Mouse (Mus musculus): ENCODE data around the gene Yipf2.
"Not testable (repeated sequence)": the region's sequence is repeated elsewhere in the genome, so short reads cannot be mapped to it uniquely, and the experiment has no call there.

The Yipf2 gene

DNA sequence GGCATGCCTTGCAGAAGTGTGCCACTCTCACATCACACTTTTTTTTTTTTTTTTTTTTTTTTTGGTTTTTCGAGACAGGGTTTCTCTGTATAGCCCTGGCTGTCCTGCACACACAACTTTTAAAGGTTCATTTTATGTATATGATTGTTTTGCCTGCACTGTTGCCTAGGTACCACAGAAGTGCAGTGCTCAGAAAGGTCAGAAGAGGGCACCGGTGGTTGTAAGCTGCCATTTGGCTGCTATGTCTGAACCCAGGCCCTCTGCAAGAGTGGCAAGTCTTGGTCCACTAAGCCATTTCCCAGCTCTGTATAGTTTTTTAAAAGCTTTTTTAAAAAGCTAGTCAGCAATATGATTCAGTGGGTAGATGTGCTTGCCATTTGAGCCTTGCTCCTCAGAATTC lies 5.6 kb upstream of the Yipf2 start:
- DNase-seq (ENCODE audit: low spot score): no peak

DNA sequence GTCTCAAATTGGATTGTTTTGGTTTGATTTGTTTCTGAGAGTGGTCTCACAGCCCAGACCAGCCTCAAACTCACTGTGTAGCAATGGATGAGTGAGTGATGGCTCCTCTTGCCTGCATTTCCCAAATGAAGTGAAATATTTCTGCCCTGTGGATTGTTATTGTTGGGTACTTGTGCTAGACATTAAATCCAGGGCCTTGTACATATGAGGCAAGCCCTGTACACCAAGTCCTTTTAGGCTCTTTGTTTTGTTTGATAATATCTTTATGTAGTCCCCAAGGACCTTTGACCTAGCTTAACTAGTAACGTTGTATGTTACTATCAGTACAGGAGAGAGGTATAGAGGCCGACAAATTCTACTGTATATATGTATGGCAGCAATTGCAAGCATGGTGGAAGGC lies 2.2 kb upstream of the Yipf2 start:
- no peak for DNase-seq (ENCODE audit: low spot score)

DNA sequence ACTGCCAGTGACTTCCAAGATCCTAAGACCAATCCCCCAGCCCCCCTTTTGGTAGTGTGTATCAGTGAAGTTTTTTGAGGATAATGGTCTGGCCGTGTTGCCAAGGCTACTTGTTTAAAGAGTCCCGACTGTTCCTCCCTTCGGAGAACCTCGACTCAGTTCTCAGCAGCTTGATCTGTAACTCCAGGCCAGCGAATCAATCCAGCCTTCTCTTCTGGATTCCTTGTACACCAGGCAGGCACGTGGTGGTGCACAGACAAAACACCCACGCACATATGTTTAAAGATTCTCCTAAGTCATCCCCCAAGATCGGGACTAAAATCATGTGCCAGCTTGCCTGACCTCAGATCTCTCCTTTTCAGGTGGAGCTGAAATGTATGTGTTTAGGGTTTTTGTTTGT lies 1.7 kb upstream of the Yipf2 start:
- not testable (repeated sequence) for DNase-seq (ENCODE audit: low spot score)

DNA sequence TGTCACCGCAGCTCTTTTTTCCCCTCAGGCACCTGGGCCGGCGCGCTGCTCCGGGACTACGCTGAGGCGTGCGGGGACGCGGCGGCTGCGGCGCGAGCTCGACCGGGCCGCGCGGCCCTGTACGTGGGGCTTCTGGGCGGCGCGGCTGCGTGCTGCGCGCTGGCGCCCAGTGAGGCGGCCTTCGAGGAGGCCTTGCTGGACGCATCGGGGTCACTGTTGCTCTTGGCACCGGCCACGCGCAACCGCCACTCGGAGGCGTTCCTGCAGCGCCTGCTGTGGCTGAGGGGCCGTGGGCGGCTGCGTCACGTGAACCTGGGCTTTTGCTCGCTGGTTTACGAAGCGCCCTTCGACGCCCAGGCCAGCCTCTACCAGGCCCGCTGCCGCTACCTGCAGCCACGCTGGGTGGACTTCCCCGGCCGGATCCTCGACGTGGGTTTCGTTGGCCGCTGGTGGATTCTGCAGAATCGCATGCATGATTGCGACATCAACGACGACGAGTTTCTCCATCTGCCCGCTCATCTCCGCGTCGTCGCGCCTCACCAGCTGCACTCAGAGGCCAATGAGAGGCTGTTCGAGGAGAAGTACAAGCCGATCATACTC lies 594 bp upstream of the Yipf2 start:
- peak; percentile 21 for DNase-seq (ENCODE audit: low spot score)

DNA sequence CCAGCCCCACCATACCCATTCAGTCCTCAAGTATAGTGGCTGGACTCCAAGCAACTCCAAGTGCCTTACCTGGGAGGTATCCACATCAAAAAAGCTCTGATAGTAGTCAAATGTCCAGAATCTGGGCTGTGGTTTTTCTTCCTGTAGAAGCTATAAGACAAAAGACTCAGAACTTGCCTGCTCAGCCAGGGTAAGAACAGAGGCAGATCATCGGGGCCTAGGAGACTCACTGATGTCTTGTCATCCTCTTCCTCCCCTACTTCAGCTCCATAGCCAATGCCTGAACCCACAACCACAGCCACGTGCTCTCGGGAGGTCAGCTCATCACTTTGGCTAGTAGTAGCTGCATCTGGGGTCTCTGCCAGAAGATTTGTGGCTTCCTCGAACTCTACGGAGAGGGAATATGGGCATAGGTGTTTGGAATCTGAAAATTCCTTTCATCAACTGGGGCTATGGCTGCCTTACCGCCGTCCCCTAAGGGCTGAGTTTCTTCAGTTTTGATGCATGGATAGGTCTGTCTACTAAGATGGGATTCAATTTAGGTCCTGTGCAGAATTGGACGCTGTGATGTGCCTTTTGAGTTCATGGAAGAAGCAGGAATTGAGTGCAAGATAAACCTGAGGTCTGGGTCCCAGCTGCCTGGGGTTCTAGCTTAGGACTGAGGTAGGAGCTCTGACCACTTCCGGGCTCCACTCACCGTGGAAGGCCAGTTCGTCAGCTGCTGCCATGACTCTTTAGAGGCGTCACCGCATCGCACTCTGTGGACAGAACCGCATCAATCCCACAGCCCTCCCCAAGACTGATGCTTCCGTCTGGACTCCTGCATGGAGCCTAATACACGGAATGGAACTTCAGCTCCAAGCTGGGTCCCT lies 561 bp downstream of the Yipf2 start:
- no peak for DNase-seq (ENCODE audit: low spot score)

DNA sequence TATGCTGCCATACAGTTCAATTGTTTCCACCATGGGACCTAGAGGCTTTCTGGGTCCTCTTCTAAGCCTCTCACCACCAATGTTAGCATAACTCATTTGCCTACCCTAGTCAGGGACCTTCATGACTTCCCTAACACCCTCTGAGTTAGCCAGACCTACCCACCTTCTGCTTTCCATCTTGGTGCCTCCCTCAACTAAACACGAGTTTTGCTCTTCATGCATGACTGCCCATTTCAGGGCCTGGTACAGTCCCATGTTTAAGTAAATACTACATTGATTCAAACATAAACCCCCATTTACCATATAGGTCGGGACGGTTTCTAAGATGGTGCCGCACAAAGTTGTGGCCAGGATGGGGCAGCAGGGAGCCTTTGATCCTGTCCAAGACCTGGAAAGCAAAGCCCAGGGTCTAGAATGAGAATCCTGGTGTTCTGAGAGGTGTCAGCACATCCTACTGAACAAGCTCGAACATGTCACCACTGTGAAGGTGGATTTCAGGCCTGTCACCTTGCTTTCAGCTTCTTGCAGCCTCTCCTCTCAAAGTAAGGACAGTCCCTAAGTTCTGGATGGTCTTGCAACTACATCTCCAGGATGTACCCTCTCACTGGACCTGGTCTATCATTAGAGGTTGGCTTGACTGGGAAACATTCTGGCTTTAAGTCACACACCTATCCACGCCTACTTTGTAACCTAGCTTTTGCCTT lies 1.3 kb downstream of the Yipf2 start:
- DNase-seq (ENCODE audit: low spot score): no peak

DNA sequence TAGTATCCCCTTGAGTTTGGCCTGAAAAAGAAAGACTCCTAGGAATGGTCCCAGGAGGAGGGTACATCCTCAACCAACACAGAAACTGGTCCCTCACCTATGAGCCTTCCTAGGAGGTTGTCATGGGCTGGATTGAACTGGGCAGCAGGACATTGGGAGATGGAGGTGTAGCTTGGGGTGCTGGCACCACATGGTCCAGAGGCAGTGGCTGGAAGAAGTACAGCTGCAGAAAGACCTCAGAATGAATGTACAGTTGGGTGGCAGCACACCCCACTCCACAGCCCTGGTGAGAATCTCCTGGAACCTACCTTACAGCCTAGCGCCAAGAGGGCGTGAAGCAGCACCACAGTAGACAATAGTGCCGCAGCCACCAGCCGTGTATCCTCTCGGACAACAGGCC lies 3.1 kb downstream of the Yipf2 start:
- no peak for DNase-seq (ENCODE audit: low spot score)

DNA sequence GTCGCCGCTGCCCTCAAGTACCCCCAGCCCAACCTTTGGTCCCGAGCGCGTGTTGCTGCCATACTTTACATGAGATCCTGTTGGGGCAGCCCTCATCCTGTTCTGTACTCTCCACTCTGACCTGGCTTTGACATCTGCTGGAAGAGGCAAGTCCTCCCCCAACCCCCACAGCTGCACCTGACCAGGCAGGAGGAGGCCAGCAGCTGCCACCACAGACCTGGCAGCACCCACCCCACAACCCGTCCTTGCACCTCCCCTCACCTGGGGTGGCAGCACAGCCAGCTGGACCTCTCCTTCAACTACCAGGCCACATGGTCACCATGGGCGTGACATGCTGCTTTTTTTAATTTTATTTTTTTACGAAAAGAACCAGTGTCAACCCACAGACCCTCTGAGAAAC lies 4.3 kb downstream of the Yipf2 start:
- DNase-seq (ENCODE audit: low spot score): no peak

DNA sequence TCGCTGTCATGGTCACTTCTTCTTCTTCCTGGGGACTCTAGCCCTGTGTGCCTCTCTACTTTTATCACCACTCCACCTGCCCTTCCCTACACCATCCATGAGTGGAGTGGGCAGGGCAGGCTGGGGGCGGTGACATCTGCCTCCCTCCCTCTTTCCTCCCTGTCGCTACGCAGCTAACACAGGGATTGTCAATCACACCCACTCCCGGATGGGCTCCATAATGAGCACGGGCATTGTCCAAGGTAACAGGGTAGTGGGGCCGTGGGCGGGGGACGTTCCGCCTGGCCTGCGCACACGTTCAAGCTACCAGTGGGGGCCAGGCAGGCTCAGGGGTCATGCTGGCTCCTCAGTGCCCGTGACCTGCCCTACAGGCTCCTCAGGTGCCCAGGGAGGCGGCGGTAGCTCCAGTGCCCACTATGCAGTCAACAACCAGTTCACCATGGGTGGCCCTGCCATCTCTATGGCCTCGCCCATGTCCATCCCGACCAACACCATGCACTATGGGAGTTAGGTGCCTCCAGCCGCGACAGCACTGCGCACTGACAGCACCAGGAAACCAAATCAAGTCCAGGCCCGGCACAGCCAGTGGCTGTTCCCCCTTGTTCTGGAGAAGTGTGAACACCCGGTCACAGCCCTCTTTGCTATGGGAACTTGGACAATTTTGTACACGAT lies 4.8 kb downstream of the Yipf2 start:
- DNase-seq (ENCODE audit: low spot score): no peak

DNA sequence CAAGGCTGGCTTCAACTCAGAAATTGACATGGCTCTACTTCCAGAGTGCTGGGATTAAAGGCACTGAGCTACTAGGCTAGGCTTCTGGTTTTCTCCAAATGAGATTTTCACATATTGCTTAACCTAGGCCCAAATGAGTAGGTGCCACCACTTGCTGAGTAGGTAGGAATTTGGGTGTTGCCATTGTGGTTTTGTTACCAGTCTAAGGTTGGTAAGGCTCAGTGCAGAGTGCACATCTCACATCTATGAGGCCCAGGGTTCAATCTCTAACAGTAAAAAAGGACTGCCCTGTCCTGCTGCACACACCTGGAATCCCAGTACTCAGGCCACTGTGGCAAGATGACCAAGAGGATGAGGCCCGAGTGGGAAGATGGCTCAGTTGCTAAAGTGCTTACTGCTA lies 7.2 kb downstream of the Yipf2 start:
- DNase-seq (ENCODE audit: low spot score): no peak

DNA sequence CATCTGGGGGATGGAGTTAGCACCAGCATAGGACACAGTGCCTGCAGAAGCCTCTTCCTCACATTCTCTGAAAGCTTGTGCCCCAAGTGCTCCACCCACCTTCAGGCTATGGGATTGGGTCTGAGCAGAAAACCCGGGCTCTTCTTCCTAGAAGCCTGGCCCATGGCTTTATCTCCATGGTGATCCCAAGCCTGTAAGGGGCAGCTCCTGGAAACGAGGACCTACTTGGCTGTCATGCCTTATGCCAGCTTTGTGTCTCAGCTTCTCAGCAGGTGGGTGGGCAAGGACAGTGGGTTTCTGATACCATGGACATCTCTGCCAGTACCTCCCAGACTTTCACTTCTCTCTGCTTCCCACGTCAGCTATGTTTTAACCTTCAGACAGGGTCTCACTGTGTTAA lies 14.4 kb downstream of the Yipf2 start:
- no peak for DNase-seq (ENCODE audit: low spot score)

DNA sequence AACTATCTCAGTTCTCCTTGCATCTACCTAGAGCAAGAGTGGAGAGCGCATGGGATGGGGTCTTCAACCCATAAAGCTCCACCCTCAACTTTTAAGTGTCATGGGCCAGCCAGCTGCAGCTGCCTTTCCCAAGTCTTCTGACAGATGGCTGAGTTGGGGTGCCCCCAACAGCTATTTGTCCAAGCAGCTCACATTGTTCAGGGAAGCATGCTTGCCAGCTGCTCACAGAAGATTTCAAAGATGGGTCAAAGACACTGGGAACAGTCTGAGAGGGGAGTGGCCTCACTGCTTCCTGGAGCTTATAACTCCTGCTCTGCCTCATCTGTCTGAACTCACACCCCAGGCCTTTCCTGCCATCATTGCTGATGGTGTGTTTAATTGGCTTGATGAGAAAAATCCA lies 16.3 kb downstream of the Yipf2 start:
- DNase-seq (ENCODE audit: low spot score): no peak

DNA sequence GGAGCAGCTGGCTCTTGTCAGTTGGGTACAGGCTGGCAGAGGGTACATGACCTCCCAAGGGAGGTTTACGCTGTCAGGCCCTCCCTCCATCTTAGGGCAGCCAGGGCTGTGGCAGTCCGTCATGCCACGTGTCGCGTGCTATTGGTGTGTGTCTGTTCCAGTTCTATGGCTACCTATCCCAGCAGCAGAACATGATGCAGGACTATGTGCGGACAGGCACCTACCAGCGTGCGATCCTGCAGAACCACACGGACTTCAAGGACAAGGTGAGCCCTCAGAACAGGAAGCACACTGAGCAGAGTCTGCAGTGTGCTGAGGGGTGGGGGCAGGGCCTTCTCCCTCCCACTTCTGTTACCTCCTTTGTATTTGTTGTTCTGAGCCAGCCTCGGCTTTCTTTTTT lies 17.4 kb downstream of the Yipf2 start:
- DNase-seq (ENCODE audit: low spot score): no peak

DNA sequence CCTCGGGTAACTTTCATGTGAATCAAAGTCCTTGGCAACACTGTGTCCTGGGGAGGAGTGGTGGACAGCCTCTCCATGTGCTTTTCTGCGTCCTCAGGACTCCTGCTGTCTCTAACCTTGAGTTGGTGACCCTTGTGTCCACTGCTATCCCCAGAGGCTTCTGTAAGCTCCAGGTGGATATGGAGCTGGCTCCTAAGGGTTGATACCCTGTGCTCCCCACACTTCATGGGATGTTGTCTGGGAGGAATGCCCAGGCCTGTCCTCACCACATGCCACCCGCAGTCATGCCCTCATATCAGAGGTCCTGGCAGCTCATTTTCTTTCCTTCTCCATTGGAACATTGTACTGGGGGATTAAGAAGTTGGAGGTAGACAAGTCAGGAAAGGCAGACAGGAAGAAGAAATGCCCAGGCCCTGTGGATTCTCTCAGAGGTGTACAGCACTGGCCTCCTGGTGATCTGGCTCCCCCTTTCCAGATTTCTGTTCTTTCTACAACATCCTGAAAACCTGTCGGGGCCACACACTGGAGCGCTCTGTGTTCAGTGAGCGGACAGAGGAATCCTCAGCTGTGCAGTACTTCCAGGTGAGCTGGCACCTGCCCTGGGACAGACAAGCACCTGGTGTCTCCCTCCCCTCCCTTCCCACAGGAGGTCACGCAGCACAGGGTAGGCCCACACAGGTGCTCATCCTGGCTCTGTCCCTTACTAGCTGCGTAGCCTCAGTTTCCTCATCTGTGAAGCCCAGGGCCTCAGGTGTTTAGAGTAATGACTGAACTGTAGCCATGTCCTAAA lies 18.4 kb downstream of the Yipf2 start:
- DNase-seq (ENCODE audit: low spot score): no peak

DNA sequence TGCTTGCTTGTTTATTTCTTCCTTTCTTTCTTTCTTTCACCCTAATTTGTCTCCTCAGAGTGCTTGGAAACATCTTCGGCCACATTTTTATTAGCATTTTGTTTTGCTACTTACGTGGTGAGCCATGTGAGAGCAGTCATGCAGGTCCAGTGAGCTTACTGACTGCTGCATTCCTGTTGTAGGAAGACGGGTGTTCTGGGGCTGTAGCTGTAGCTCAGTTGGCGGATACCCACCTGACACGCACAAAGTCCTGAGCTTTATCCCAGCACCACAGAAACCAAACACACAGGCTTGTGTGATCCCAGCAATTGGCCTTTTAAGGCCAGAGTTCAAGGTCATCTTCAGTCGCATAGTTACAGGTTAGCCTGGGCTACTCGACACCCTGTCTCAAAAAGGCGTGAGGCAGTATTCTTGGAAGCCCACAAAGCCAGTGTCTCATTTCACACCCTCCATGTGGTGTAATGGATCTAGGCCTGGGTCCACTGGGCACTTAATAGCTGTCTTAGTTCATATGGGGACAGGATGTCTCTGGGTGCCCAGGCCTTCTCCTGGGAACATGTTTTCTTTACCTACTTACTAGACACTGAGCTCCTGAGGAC lies 23.9 kb downstream of the Yipf2 start:
- DNase-seq (ENCODE audit: low spot score): no peak

DNA sequence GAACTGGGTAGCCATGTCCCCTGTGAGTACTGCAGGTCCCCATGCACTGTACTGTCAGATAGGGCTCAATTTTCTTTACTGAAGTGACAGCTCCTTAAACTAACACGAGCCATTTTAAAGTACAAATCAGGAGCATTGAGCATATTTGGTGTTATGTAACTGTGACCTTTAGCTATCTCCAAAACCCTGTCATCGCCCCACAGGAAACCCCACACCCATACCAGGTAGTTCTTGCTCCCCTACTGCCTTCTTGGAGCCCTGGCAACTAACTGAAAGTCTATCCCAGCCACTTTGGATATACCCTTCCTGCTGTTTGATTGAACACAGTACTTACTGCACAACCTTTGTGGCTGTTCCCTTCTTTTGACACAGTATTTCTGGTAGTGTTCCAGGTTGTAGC lies 25.6 kb downstream of the Yipf2 start:
- no peak for DNase-seq (ENCODE audit: low spot score)

DNA sequence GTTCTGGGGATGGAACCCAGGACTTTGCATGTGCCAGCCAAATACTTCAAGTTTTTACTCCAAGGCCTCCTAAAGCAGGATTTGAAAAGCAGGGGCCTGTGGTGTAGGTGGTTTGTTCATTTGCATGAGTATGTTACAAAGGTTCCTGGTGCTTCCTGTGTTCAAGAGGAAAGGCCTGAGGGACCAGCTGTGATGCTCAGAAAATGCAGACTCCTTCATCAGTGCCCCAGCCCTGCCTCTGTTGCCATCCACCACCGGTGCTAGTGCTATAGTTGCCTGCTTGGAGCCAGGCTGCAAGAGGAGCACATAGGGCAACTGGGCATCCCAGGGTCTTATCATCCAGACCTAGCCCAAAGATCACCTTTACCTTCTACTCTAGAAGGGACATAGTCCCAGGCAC lies 26.1 kb downstream of the Yipf2 start:
- DNase-seq (ENCODE audit: low spot score): no peak

DNA sequence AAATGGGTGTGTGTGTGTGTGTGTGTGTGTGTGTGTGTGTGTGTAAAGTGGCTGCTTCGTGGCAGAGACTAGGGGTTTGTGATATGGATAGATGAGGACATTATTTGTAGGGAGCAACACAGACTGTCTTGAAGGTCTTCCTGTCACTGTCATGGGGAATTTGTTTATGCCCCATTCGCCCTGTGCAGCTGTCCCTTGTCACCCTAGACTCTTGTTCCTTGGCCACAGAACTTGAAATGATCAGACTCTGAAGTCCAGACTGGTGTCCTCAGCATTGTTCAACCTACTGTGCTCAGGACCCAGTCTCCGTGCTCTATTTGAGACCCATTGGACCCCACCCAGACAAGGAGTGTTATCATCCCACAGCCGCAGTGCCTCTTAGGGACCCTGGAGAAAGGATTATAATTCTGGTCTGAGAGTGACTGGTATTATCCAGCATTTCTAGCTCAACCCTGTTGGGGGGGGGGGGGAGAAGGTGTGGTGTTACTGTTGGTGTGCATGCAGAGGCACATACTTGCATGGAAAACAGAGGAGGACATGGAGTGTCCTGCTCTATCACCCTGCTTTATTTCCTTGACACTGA lies 27.5 kb downstream of the Yipf2 start:
- DNase-seq (ENCODE audit: low spot score): no peak

DNA sequence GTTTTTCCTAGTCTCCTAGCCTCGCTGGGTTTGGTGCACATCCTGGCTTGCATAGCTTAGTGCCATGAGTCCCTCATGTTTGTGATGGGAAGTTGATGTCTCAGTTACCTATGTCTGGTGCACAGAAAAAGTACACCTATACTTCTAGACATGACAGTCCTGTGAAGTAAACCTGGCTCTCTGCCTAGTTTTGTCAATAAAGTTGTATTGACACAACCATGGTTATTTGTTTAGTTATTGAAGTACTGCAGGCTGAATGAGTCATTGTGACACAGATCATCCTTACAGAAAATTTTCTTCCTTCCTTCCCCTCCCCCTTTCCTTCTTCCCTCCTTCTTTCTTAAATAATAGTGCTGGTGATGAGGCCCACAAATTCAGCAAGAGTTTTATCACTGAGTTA lies 28.2 kb downstream of the Yipf2 start:
- no peak for DNase-seq (ENCODE audit: low spot score)

DNA sequence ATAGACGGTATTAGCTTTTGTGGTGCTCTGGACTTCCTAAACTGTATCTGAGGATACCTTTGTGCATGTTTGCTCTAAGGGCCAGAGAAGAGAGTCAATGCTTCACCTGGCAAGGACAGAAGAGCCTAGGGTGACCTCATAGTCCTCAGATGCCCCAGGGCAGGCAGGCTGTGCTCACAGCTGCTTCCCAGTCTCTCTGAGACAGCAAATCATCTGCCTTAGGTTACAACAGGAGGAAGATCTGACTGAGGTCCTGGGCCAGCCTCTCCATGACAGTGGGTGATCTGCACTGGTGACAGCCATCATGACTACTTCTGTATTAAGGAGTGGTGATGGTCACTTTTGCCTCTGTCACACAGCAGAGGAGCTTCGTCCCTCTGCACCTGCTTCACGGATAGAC lies 33.5 kb downstream of the Yipf2 start:
- DNase-seq (ENCODE audit: low spot score): no peak

DNA sequence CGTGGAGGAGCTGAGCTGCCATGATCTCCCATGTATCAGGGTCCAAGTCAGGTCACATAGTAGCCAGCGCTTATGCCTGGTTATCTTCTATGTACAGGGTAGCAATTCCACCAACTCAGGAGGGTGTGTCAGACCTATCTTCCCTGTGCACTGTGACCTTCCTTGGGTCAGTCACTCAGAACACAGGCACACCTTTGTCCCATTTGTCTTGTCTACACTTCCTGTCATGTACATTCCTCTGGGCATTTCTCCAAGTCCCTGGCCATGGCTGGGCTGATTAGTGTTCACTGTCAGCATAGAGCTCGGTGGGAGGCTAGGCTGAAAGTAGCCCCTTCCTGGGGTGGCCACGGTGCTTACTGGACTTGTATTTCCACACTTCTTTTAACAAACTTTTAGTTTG lies 34.3 kb downstream of the Yipf2 start:
- DNase-seq (ENCODE audit: low spot score): peak; percentile 70
